Mouse (Mus musculus) retina, postnatal 7 days (tissue): ENCODE data around the gene Rhbdd1.

Experiments used
- DNase-seq: peaks from one replicate; pipeline ENCODE4 v3.0.0-alpha.2; 2012; ENCODE audit warnings: low read depth, low spot score

Gene Rhbdd1

DNA sequence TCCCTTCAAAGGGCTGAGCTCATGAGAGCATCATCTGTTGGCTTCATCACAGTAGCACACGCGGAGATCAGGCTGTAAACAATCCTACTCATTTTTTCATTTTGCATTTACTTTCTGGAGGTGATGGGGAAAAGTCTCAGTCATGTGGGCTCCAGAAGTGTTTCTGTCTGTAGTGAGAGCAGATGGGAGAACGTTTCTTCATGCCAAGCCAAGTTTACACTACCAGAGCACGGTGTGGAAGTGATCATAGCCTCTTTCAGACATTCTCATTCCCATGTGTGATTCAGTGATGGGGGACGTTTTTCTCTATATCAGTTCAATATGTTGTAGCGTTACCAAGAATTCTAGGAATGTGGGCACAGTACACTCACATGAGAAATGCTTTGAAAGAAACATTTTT lies 45.9 kb downstream of the Rhbdd1 start:
- DNase-seq: no peak

GRCm38 (mm10) chr1:82364047-82364446 lies 47.8 kb downstream of the Rhbdd1 start:
- DNase-seq: no peak

DNA sequence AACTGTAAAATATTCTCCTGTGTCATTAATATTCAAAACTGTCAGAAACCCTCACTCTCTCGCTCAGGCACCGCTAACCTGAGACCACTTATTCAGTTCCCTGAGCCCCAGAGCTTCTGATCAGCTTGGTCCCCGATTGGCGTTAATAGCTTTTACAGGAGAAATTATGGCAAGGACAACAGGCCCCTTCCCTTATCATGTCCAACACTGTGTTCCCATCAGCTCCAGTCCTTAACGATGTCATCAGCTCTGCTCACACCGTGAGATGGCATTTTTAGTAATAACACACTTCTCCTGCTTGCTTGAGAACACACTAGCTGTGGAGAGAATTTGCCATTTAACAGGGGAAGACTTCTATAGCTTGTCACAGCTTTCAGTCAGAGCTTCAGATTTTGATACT lies 48.2 kb downstream of the Rhbdd1 start:
- DNase-seq: no peak

GRCm38 (mm10) chr1:82371636-82372428 lies 55.6 kb downstream of the Rhbdd1 start:
- DNase-seq: no peak

GRCm38 (mm10) chr1:82373924-82374323 lies 57.7 kb downstream of the Rhbdd1 start:
- no peak for DNase-seq

DNA sequence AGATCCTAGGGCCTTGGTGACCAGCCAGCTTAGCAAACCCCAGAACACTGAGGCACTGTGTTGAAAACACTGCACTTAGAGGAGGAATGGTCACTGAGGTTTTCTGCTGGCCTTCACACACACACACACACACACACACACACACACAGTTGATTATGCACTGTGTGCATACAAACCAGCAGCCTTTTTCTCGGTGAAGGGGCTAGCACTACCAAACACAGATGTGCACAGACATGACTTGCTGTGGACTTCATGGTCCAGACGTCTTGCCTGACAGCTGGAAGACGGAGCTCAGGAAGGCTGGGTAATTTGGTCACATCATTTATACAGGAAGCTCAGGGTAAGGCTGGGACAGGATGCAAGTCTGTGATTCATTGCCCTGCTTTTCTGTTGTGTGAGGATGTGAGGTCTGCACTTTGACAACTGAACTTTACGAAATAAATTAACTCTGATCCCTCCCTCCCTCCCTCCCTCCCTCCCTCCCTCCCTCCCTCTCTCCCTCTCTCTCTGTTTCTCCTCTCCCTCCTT lies 58.6 kb downstream of the Rhbdd1 start:
- no peak for DNase-seq

GRCm38 (mm10) chr1:82375452-82375851 lies 59.2 kb downstream of the Rhbdd1 start:
- DNase-seq: no peak

GRCm38 (mm10) chr1:82381946-82382345 lies 65.7 kb downstream of the Rhbdd1 start:
- DNase-seq: no peak

GRCm38 (mm10) chr1:82384106-82384505 lies 67.9 kb downstream of the Rhbdd1 start:
- no peak for DNase-seq

DNA sequence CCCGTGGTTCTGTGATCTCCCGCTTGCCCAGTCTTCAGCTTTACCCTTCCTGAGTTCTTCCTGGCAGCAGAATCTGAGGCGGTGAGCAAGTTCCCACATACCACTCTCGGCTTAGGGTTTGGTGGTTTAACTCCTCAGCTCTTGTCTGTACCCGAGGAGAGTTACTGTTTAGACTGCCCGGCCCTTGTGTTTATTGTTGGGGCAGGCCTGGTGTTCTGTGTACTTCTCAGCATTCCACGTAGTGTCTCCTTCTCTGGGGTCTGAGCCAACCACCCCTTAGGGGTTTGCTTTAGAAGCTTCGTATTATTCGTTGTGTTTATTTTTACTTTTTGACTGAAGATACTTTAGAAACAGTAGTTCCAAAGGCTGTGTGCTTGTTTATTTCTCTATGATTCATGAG lies 68.8 kb downstream of the Rhbdd1 start:
- no peak for DNase-seq

DNA sequence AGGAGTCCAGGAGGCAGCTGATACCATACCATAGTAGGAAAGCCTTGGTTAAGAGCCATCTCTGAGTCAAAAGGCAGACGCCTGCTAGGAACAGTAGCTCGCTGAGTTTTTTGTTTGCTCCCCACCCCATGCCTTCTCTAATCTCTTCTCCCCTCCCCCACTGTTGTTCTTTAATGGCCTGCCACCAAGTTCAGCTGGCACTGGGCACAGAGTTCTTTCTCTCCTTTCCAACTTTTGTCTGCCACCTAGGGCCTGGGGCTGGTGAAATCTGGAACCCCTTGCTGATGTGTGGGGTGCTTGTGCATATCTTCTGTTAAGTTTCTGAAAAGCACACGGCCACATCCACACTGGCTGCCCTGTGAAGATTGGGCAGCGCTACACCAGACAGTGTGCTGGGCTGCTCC lies 69.6 kb downstream of the Rhbdd1 start:
- DNase-seq: no peak

GRCm38 (mm10) chr1:82386814-82387771 lies 70.8 kb downstream of the Rhbdd1 start:
- DNase-seq: no peak

- no peak for DNase-seq
These were observed 73.1 kb downstream of the Rhbdd1 start for GRCm38 (mm10) chr1:82389371-82389770.

DNA sequence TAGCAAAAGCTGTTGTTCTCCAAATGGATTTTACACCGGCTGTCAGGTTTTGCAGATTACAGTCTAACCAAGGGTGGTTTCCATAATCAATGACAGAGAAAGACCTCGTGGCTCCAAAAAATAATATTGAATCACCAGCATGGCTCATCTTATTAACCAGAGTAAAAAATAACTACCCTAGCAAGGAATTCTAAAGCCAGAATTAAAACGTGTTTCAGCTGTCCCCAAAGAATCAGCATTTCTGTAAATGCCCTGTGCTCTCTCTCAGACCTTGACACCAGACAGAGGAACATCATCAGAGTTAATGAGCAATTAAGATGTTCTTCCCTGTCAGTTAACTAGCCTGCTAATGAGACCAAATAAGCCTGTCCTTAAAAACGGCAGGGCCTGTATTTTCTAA lies 79.1 kb downstream of the Rhbdd1 start:
- DNase-seq: no peak

DNA sequence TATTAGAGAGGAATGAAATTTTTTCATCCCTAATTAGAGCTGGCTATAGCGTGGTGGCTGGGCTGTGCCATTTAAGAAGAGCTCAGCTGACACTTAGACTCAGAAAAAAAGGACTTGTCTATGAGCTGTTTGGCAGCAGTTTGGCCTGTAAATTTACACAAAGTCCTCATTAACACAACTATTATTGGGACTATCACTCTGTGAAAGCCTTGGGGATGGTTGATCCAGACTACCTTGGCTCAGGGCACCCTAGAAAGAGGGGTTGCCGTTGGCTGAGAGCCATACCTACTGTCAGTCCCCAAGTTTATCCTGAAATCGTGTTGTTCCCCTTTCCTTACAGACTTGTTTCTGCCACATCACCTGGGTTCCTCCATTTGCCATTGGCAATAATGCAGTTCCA lies 91.5 kb downstream of the Rhbdd1 start:
- no peak for DNase-seq

DNA sequence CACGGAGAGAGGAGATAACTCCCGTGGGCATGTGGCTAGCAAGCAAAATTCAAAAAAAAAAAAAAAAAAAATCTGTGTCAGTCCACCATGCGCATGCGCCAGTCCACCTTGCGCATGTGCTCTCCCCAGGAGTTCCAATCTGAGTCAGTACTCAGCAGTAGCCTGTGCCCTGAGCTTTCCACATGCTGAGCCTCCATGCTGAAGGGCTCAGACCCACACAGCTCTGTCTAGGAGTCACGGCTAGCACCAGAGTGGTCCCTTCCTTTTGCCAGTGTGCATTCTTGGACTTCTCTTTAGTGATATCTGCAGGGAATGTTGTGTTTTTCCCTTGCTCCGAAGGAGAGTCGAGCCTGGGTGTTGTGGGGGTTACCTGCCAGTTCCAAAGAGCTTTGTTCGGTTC lies 93.0 kb downstream of the Rhbdd1 start:
- no peak for DNase-seq

GRCm38 (mm10) chr1:82410548-82410947 lies 94.3 kb downstream of the Rhbdd1 start:
- no peak for DNase-seq

DNA sequence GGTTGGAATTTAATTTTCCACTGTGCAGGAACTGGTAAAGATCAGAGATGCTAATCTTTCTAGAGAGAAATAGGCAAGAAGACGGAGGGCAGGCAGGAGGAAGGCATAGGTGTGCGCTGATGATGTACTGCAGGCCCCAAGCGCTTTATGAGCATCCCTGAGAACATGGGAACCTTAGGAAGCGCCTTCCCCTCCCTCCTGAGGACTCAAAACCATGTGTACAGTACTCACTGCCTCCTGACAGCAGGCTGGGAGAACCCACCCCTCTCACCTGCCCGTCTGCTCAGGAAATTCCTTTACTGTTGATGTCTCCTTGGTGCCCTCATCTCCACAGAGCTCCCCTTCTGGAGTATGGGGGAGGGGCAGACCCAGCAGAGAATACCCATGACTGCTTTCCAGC lies 95.3 kb downstream of the Rhbdd1 start:
- no peak for DNase-seq

DNA sequence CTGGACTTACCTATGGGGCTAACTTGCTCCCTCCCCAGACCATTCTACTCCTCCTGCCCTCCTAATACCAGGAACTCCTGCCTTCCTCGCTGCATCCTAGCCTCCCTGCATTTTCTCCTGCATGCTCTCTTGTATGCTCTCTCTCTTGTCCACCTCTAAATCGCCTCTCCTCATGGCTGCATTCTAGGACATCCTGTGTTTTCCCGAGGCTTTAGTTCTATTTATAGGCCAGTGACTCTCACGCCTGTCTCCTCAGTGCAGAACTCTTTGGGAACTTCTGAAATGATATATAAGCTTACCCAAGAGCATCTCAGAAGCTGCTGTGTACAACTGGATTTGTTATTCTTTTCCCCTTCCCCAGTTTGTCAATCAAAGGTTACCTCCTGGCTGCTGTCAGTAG lies 95.8 kb downstream of the Rhbdd1 start:
- DNase-seq: no peak

- DNase-seq: no peak
These were observed 98.3 kb downstream of the Rhbdd1 start for GRCm38 (mm10) chr1:82414434-82415045.

DNA sequence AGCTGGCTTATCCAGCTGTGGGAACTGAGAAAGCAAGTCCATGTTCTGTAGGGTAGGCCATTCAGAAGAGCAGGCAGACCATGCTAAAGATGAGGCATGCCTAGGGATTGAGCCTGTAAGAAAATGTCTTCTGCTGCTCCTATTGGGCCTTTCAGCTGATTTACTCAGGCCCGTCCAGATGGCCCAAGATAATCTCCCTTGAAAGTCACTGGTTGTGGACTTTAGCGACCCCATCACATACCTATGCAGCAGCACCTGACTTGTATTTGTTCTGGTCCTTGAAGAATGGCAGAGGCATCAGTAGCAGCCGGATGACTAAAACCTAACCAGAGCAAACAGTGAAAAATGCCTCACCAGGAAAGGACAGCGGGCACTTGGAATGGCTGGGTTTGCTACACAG lies 99.4 kb downstream of the Rhbdd1 start:
- no peak for DNase-seq

GRCm38 (mm10) chr1:82427729-82428128 lies 111.5 kb downstream of the Rhbdd1 start:
- no peak for DNase-seq
